Mouse (Mus musculus) heart, embryonic 11.5 days (tissue): ENCODE measurements at regions not wholly inside any gene's neighbourhood (a gene's known extent, or its start where the extent isn't known, plus 50 kb on each side); places are given as distances from the start of the nearest gene placed in this dataset.

ENCODE experiments used
- ATAC-seq: fragments of 200-750 bp; cut with Nextera tagmentation; replicated peaks from 2 replicates; pipeline ENCODE4 v1.8.0; 2017; ENCODE audit warnings: moderate library complexity; ENCODE audit not compliant: insufficient number of reproducible peaks, low FRiP score, low TSS enrichment
- H3K27ac ChIP-seq: fragments of 300-500 bp; sonication (generic); 2 replicates; pipeline ENCODE4 v1.5.1; 2014; ENCODE audit warnings: mild to moderate bottlenecking, low read depth, low read length
- H3K27me3 ChIP-seq: fragments of 300-500 bp; sonication (generic); 2 replicates; pipeline ENCODE4 v1.6.1; 2014; ENCODE audit warnings: mild to moderate bottlenecking, low read length, mixed read lengths; ENCODE audit not compliant: control insufficient read depth, insufficient read depth
- H3K36me3 ChIP-seq: fragments of 300-500 bp; sonication (generic); 2 replicates; pipeline ENCODE4 v1.6.1; 2014; ENCODE audit warnings: mild to moderate bottlenecking, low read length, moderate library complexity, mixed read lengths; ENCODE audit not compliant: control insufficient read depth, insufficient read depth
- H3K4me1 ChIP-seq: fragments of 300-500 bp; sonication (generic); 2 replicates; pipeline ENCODE4 v1.6.1; 2014; ENCODE audit warnings: low read length; ENCODE audit not compliant: control insufficient read depth, insufficient read depth
- H3K4me2 ChIP-seq: fragments of 300-500 bp; sonication (generic); 2 replicates; pipeline ENCODE4 v1.6.1; 2014; ENCODE audit warnings: mild to moderate bottlenecking, moderate library complexity
- H3K4me3 ChIP-seq: fragments of 300-500 bp; sonication (generic); 2 replicates; pipeline ENCODE4 v1.5.1; 2014; ENCODE audit warnings: low read depth, low read length
- H3K9ac ChIP-seq: fragments of 300-500 bp; sonication (generic); 2 replicates; pipeline ENCODE4 v1.6.1; 2014; ENCODE audit warnings: mild to moderate bottlenecking, low read depth, low read length, moderate library complexity
- H3K9me3 ChIP-seq: fragments of 300-500 bp; sonication (generic); replicated peaks from 2 replicates; pipeline ENCODE4 v1.6.1; 2016; ENCODE audit warnings: low read length; ENCODE audit not compliant: control insufficient read depth
- WGBS: fragments of 180-500 bp; shearing (Covaris S2); extraction: QIAGEN DNeasy Blood & Tissue Kit; methylation state at CpG from one replicate; pipeline ENCODE4 v1.1.7; 2014; ENCODE audit not compliant: insufficient replicate concordance; 5-methylcytosine and 5-hydroxymethylcytosine counted together

GRCm38 (mm10) chr9:100097028-100097427, 221.1 kb upstream of the Sox14 start:
- Histone ChIP-seq H3K36me3 (no peaks in the 10 kb centered on the region), H3K27me3 (no peaks in the 10 kb centered on the region), H3K9ac (no peak overlapping the region), H3K4me1 (no peaks in the 10 kb centered on the region), H3K9me3 (no peaks in the 10 kb centered on the region), H3K4me2 (no peak overlapping the region), H3K27ac (no peak overlapping the region), H3K4me3 (no peak overlapping the region)
- WGBS, result 79% methylated on average over 2 of the region's 2 CpGs
- no peak for ATAC-seq

GRCm38 (mm10) chr9:100095559-100095959, 219.6 kb upstream of the Sox14 start:
- H3K4me1 ChIP-seq, result no peaks in the 10 kb centered on the region
- no peaks in the 10 kb centered on the region for H3K27me3 ChIP-seq
- H3K9ac ChIP-seq, result no peak overlapping the region
- H3K27ac ChIP-seq, result no peak overlapping the region
- 24% methylated on average over 7 of the region's 7 CpGs for WGBS
- no peak overlapping the region for H3K4me2 ChIP-seq
- H3K36me3 ChIP-seq, result no peaks in the 10 kb centered on the region
- no peak overlapping the region for H3K4me3 ChIP-seq
- no peaks in the 10 kb centered on the region for H3K9me3 ChIP-seq
- ATAC-seq, result no peak

DNA sequence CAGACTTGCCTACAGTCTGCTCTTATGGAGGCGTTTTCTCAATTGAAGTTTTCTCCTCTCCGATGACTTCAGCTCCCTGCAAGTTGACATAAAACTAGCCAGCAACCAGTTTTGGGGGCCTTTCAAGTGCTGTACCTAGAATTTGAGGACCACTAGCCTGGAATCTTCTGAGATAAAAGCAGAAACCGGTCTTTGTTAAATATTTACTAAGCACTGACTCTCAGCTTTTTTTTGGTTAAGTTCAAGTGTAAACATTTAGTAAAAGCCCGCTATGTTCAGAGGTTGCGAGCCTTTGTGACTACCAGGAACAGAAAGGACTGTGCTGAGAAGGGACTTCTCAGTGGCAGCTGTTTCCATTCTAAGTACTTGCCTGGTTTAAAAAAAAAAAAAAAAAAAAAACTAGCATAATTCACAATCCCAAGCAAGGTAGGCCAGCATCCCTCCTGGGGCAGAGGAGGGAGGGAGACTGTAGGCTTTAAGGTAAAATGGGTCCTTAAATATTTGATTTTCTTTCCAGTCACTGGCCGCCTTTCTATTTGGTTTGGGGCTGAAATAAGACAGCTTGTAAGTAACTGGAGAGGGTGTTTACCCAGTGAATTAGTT, 219.1 kb upstream of the Sox14 start:
- WGBS, result 64% methylated on average over 6 of the region's 6 CpGs
- ATAC-seq, result no peak
- H3K27ac ChIP-seq, result no peak overlapping the region
- H3K9ac ChIP-seq, result no peak overlapping the region
- no peak overlapping the region for H3K4me2 ChIP-seq
- H3K36me3 ChIP-seq, result no peaks in the 10 kb centered on the region
- H3K4me3 ChIP-seq, result no peak overlapping the region
- no peaks in the 10 kb centered on the region for H3K9me3 ChIP-seq
- H3K4me1 ChIP-seq, result no peaks in the 10 kb centered on the region
- H3K27me3 ChIP-seq, result no peaks in the 10 kb centered on the region

- Histone ChIP-seq H3K27ac (no peak overlapping the region), H3K9ac (no peak overlapping the region), H3K4me3 (no peak overlapping the region), H3K27me3 (no peaks in the 10 kb centered on the region), H3K9me3 (no peaks in the 10 kb centered on the region), H3K4me2 (no peak overlapping the region), H3K4me1 (no peaks in the 10 kb centered on the region), H3K36me3 (no peaks in the 10 kb centered on the region)
- no peak for ATAC-seq
- WGBS, result 81% methylated on average over 5 of the region's 5 CpGs
Measured at GRCm38 (mm10) chr9:100071141-100071540, 195.2 kb upstream of the Sox14 start.

DNA sequence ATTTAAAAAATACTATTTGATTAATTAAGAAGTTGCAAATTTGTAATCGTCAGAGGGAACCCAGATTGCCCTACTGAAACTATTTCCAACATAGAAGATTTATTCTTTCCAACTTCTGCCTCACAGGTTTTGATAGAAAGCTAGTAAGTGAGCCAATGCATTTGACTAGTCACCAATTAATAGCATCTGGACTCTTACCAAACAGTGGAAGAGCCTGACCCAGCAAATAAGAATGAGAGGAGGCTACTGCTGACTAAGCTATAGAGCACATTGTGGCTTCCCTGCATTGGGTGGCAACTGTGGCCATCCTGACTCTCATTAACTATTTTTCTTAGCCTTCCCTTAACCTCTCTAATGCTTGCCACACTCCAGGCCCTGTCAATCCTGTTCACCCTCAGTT, 182.6 kb upstream of the Sox14 start:
- H3K4me3 ChIP-seq, result no peak overlapping the region
- 60% methylated on average over 1 of the region's 1 CpGs for WGBS
- H3K36me3 ChIP-seq, result no peaks in the 10 kb centered on the region
- H3K9ac ChIP-seq, result no peak overlapping the region
- no peaks in the 10 kb centered on the region for H3K27me3 ChIP-seq
- H3K4me1 ChIP-seq, result no peaks in the 10 kb centered on the region
- no peak overlapping the region for H3K4me2 ChIP-seq
- H3K9me3 ChIP-seq, result no peaks in the 10 kb centered on the region
- ATAC-seq, result no peak
- no peak overlapping the region for H3K27ac ChIP-seq

GRCm38 (mm10) chr9:100046213-100046807, 170.3 kb upstream of the Sox14 start:
- H3K9me3 ChIP-seq, result no peaks in the 10 kb centered on the region
- H3K27me3 ChIP-seq, result no peaks in the 10 kb centered on the region
- no peak overlapping the region for H3K9ac ChIP-seq
- no peak overlapping the region for H3K4me3 ChIP-seq
- H3K36me3 ChIP-seq, result no peaks in the 10 kb centered on the region
- ATAC-seq, result no peak
- H3K27ac ChIP-seq, result no peak overlapping the region
- no peak overlapping the region for H3K4me2 ChIP-seq
- 57% methylated on average over 13 of the region's 13 CpGs for WGBS
- H3K4me1 ChIP-seq, result no peaks in the 10 kb centered on the region

- Histone ChIP-seq H3K27me3 (no peaks in the 10 kb centered on the region), H3K4me1 (no peaks in the 10 kb centered on the region), H3K4me2 (no peak overlapping the region), H3K36me3 (no peaks in the 10 kb centered on the region), H3K9me3 (no peaks in the 10 kb centered on the region), H3K27ac (no peak overlapping the region), H3K9ac (no peak overlapping the region), H3K4me3 (no peak overlapping the region)
- no peak for ATAC-seq
- 70% methylated on average over 5 of the region's 5 CpGs for WGBS
Measured at GRCm38 (mm10) chr9:100045636-100046035, 169.7 kb upstream of the Sox14 start.

DNA sequence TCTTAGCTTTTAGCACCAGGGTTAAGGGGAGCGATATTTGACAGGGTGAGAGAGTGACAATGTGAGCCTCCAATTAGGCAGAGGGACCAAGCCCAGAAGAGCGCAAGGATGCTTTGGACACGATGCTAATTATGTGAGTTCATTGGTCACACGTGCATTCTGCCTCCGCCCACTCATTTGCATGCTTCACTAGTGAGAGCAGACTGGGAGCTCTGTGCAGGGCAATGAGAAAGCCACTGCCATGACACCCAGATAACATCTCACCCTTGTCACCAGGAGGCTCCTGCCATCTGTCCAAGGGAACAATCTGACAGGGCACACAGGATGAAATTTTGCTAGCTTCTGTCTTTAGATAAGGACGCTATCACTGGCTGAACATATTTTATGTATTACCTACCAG, 165.8 kb upstream of the Sox14 start:
- no peak for ATAC-seq
- no peaks in the 10 kb centered on the region for H3K9me3 ChIP-seq
- H3K4me1 ChIP-seq, result no peaks in the 10 kb centered on the region
- H3K27me3 ChIP-seq, result no peaks in the 10 kb centered on the region
- H3K4me2 ChIP-seq, result no peak overlapping the region
- H3K9ac ChIP-seq, result no peak overlapping the region
- no peak overlapping the region for H3K4me3 ChIP-seq
- no peak overlapping the region for H3K27ac ChIP-seq
- H3K36me3 ChIP-seq, result no peaks in the 10 kb centered on the region
- WGBS, result 52% methylated on average over 6 of the region's 6 CpGs

DNA sequence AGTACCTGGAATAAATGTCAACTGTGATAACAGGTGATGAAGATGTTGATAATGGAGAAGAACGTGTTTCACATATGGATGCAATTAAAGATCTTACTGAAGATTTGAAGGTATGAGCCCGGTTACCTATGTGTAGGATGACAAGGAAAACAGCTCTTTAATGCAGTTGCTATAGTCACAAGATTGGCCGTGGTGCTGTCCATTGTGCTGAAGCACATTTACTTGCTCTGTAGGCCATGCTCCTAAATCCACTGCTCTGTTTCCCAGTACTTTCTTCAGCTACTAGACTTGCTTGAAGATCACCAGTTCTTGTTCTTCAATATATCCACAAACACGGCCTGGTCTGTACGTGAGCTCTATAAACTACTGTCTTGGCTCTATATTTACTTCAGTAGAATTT, 147.7 kb upstream of the Sox14 start:
- no peak overlapping the region for H3K27ac ChIP-seq
- no peak overlapping the region for H3K4me2 ChIP-seq
- no peak overlapping the region for H3K9ac ChIP-seq
- no peaks in the 10 kb centered on the region for H3K27me3 ChIP-seq
- WGBS, result 47% methylated on average over 5 of the region's 5 CpGs
- H3K36me3 ChIP-seq, result no peaks in the 10 kb centered on the region
- H3K9me3 ChIP-seq, result no peaks in the 10 kb centered on the region
- H3K4me3 ChIP-seq, result no peak overlapping the region
- no peaks in the 10 kb centered on the region for H3K4me1 ChIP-seq
- ATAC-seq, result no peak
